Mouse (Mus musculus): Measurements from ENCODE around the gene Fam89a. TPM values are rescaled to one million over a fixed set of nuclear protein-coding genes. Genes with fewer than 3 reads are reported as not detected.

The Fam89a gene
- polyA plus RNA-seq, 1 experiment, result 1.7 TPM

- TF ChIP-seq CTCF (IDR thresholded peaks at IDR 0.05; ENCODE audit: extremely low read depth, insufficient read length, insufficient replicate concordance, low read depth, low read length) (peak; percentile 87), POLR2A (IDR thresholded peaks at IDR 0.05; ENCODE audit: low read depth, low read length) (no peak)
- no peak overlapping the region for H3K27ac ChIP-seq (ENCODE audit: insufficient read depth, low read depth, low read length)
- peaks cover 3% of the 10 kb centered on the region; the same call in 1 of the 2 replicates for H3K4me1 ChIP-seq (ENCODE audit: control insufficient read depth, insufficient read depth, insufficient read length, low read length)
- no peaks in the 10 kb centered on the region for H3K36me3 ChIP-seq (ENCODE audit: control insufficient read depth, insufficient read depth, low read length)
- 13% methylated on average over 16 of the region's 16 CpGs for WGBS
- H3K27me3 ChIP-seq (ENCODE audit: control insufficient read depth, insufficient read depth, low read length), result no peaks in the 10 kb centered on the region
- peak overlapping the region; percentile 9; the same call in 1 of the 2 replicates for H3K4me3 ChIP-seq (ENCODE audit: low read depth, low read length)
Observed at GRCm38 (mm10) chr8:124775695-124776094, 24.1 kb upstream of the Fam89a start.

GRCm38 (mm10) chr8:124772389-124772788, 20.8 kb upstream of the Fam89a start:
- Histone ChIP-seq H3K36me3 (ENCODE audit: control insufficient read depth, insufficient read depth, low read length) (no peaks in the 10 kb centered on the region), H3K27me3 (ENCODE audit: control insufficient read depth, insufficient read depth, low read length) (no peaks in the 10 kb centered on the region), H3K27ac (ENCODE audit: insufficient read depth, low read depth, low read length) (no peak overlapping the region), H3K4me1 (ENCODE audit: control insufficient read depth, insufficient read depth, insufficient read length, low read length) (peaks cover 3% of the 10 kb centered on the region; the same call in 1 of the 2 replicates), H3K4me3 (ENCODE audit: low read depth, low read length) (no peak overlapping the region)
- TF ChIP-seq POLR2A (IDR thresholded peaks at IDR 0.05; ENCODE audit: low read depth, low read length) (no peak), CTCF (IDR thresholded peaks at IDR 0.05; ENCODE audit: extremely low read depth, insufficient read length, insufficient replicate concordance, low read depth, low read length) (no peak)
- WGBS, result 71% methylated on average over 2 of the region's 2 CpGs

- 74% methylated on average over 7 of the region's 7 CpGs for WGBS
- no peaks in the 10 kb centered on the region for H3K36me3 ChIP-seq (ENCODE audit: control insufficient read depth, insufficient read depth, low read length)
Observed at GRCm38 (mm10) chr8:124763061-124763460, 11.4 kb upstream of the Fam89a start.

GRCm38 (mm10) chr8:124758544-124758943, 6.9 kb upstream of the Fam89a start:
- peak; percentile 52; the same call in 1 of the 2 replicates for TF ChIP-seq CTCF (IDR thresholded peaks at IDR 0.05; ENCODE audit: extremely low read depth, insufficient read length, insufficient replicate concordance, low read depth, low read length)
- no peak for TF ChIP-seq POLR2A (IDR thresholded peaks at IDR 0.05; ENCODE audit: low read depth, low read length)
- Histone ChIP-seq H3K4me1 (ENCODE audit: control insufficient read depth, insufficient read depth, insufficient read length, low read length) (no peaks in the 10 kb centered on the region; the same call in 1 of the 2 replicates), H3K27me3 (ENCODE audit: control insufficient read depth, insufficient read depth, low read length) (no peaks in the 10 kb centered on the region), H3K36me3 (ENCODE audit: control insufficient read depth, insufficient read depth, low read length) (no peaks in the 10 kb centered on the region), H3K27ac (ENCODE audit: insufficient read depth, low read depth, low read length) (no peak overlapping the region), H3K4me3 (ENCODE audit: low read depth, low read length) (no peak overlapping the region)
- 28% methylated on average over 3 of the region's 3 CpGs for WGBS

More at GRCm38 (mm10) chr8:124763061-124763460, 11.4 kb upstream of the Fam89a start:
- Histone ChIP-seq H3K4me3 (ENCODE audit: low read depth, low read length) (no peak overlapping the region), H3K27ac (ENCODE audit: insufficient read depth, low read depth, low read length) (no peak overlapping the region), H3K27me3 (ENCODE audit: control insufficient read depth, insufficient read depth, low read length) (no peaks in the 10 kb centered on the region), H3K4me1 (ENCODE audit: control insufficient read depth, insufficient read depth, insufficient read length, low read length) (no peaks in the 10 kb centered on the region)
- no peak for TF ChIP-seq CTCF (IDR thresholded peaks at IDR 0.05; ENCODE audit: extremely low read depth, insufficient read length, insufficient replicate concordance, low read depth, low read length)
- no peak for TF ChIP-seq POLR2A (IDR thresholded peaks at IDR 0.05; ENCODE audit: low read depth, low read length)

- Histone ChIP-seq H3K4me1 (ENCODE audit: control insufficient read depth, insufficient read depth, insufficient read length, low read length) (peaks cover 7% of the 10 kb centered on the region), H3K4me3 (ENCODE audit: low read depth, low read length) (no peak overlapping the region), H3K27me3 (ENCODE audit: control insufficient read depth, insufficient read depth, low read length) (peaks cover 6% of the 10 kb centered on the region), H3K36me3 (ENCODE audit: control insufficient read depth, insufficient read depth, low read length) (no peaks in the 10 kb centered on the region), H3K27ac (ENCODE audit: insufficient read depth, low read depth, low read length) (no peak overlapping the region)
- TF ChIP-seq CTCF (IDR thresholded peaks at IDR 0.05; ENCODE audit: extremely low read depth, insufficient read length, insufficient replicate concordance, low read depth, low read length) (no peak), POLR2A (IDR thresholded peaks at IDR 0.05; ENCODE audit: low read depth, low read length) (no peak)
- 76% methylated on average over 5 of the region's 5 CpGs for WGBS
Observed at GRCm38 (mm10) chr8:124756601-124757000, 5.0 kb upstream of the Fam89a start.

- H3K36me3 ChIP-seq (ENCODE audit: control insufficient read depth, insufficient read depth, low read length), result no peaks in the 10 kb centered on the region
- H3K4me1 ChIP-seq (ENCODE audit: control insufficient read depth, insufficient read depth, insufficient read length, low read length), result peaks cover 11% of the 10 kb centered on the region
- H3K27me3 ChIP-seq (ENCODE audit: control insufficient read depth, insufficient read depth, low read length), result peaks cover 11% of the 10 kb centered on the region
- H3K27ac ChIP-seq (ENCODE audit: insufficient read depth, low read depth, low read length), result no peak overlapping the region
- 83% methylated on average over 2 of the region's 2 CpGs for WGBS
- TF ChIP-seq CTCF (IDR thresholded peaks at IDR 0.05; ENCODE audit: extremely low read depth, insufficient read length, insufficient replicate concordance, low read depth, low read length), result no peak
- no peak for TF ChIP-seq POLR2A (IDR thresholded peaks at IDR 0.05; ENCODE audit: low read depth, low read length)
- no peak overlapping the region for H3K4me3 ChIP-seq (ENCODE audit: low read depth, low read length)
Observed at GRCm38 (mm10) chr8:124756153-124756552, 4.5 kb upstream of the Fam89a start.

GRCm38 (mm10) chr8:124755481-124755880, 3.8 kb upstream of the Fam89a start:
- WGBS, result 85% methylated on average over 8 of the region's 8 CpGs
- Histone ChIP-seq H3K27ac (ENCODE audit: insufficient read depth, low read depth, low read length) (no peak overlapping the region), H3K27me3 (ENCODE audit: control insufficient read depth, insufficient read depth, low read length) (peaks cover 17% of the 10 kb centered on the region), H3K36me3 (ENCODE audit: control insufficient read depth, insufficient read depth, low read length) (no peaks in the 10 kb centered on the region), H3K4me3 (ENCODE audit: low read depth, low read length) (no peak overlapping the region), H3K4me1 (ENCODE audit: control insufficient read depth, insufficient read depth, insufficient read length, low read length) (peaks cover 13% of the 10 kb centered on the region)
- TF ChIP-seq CTCF (IDR thresholded peaks at IDR 0.05; ENCODE audit: extremely low read depth, insufficient read length, insufficient replicate concordance, low read depth, low read length) (no peak), POLR2A (IDR thresholded peaks at IDR 0.05; ENCODE audit: low read depth, low read length) (no peak)
